Mouse (Mus musculus) forebrain, embryonic 12.5 days (tissue): ENCODE results near the gene Epo. TPM values are rescaled to one million over a fixed set of nuclear protein-coding genes. Genes with fewer than 3 reads are reported as not detected.
A peak's percentile ranks its signal among the peaks of the same experiment; 100 is the strongest.

Source experiments
- ATAC-seq: fragments of 200-750 bp; cut with Nextera tagmentation; 2 replicates; pipeline ENCODE4 v1.8.0; 2017; ENCODE audit warnings: moderate TSS enrichment; ENCODE audit not compliant: low FRiP score
- H3K27ac ChIP-seq: fragments of 300-500 bp; sonication (generic); 2 replicates; pipeline ENCODE4 v1.5.1; 2016; ENCODE audit warnings: mild to moderate bottlenecking
- H3K27me3 ChIP-seq: fragments of 300-500 bp; sonication (generic); 2 replicates; pipeline ENCODE4 v1.6.1; 2016; ENCODE audit warnings: mild to moderate bottlenecking
- H3K36me3 ChIP-seq: fragments of 300-500 bp; sonication (generic); replicated peaks from 2 replicates; pipeline ENCODE4 v1.6.1; 2016; ENCODE audit warnings: mild to moderate bottlenecking
- H3K4me1 ChIP-seq: fragments of 300-500 bp; sonication (generic); 2 replicates; pipeline ENCODE4 v1.6.1; 2016
- H3K4me2 ChIP-seq: fragments of 300-500 bp; sonication (generic); 2 replicates; pipeline ENCODE4 v1.6.1; 2016; ENCODE audit warnings: mild to moderate bottlenecking, moderate library complexity
- H3K4me3 ChIP-seq: fragments of 300-500 bp; sonication (generic); replicated peaks from 2 replicates; pipeline ENCODE4 v1.5.1; 2016; ENCODE audit warnings: mild to moderate bottlenecking
- H3K9ac ChIP-seq: fragments of 300-500 bp; sonication (generic); 2 replicates; pipeline ENCODE4 v1.6.1; 2016; ENCODE audit warnings: mild to moderate bottlenecking
- H3K9me3 ChIP-seq: fragments of 300-500 bp; sonication (generic); 2 replicates; pipeline ENCODE4 v1.6.1; 2016
- WGBS: fragments of 180-500 bp; shearing (Covaris S2); methylation state at CpG from one replicate; pipeline ENCODE4 v1.1.7; 2016; 5-methylcytosine and 5-hydroxymethylcytosine counted together
- polyA plus RNA-seq: library from polyadenylated mRNA; unstranded; fragments of >200 nt; fragmentation: Nextera tagmentation; extraction: Ambion mirVana; gene quantifications from 2 replicates; pipeline ENCODE4 v1.2.1, GENCODE M21; 2016

Epo gene
- polyA plus RNA-seq, 1 experiment from 2014 or later: 0.38 TPM

- no peak overlapping the region for H3K4me2 ChIP-seq
- no peak for ATAC-seq
- 0 out of 2 replicates have a peak, but pooled peaks cover 4% of the 10 kb centered on the region for H3K27me3 ChIP-seq
- H3K4me1 ChIP-seq: no peaks in the 10 kb centered on the region
- H3K9me3 ChIP-seq: no peaks in the 10 kb centered on the region
- H3K36me3 ChIP-seq: no peaks in the 10 kb centered on the region; the same call in 1 of the 2 replicates
- H3K27ac ChIP-seq: no peak overlapping the region
- H3K4me3 ChIP-seq: no peak overlapping the region
- WGBS: 83% methylated on average over 10 of the region's 10 CpGs
- H3K9ac ChIP-seq: no peak overlapping the region
These were observed 29.9 kb upstream of the Epo start for GRCm38 (mm10) chr5:137562965-137563364.

GRCm38 (mm10) chr5:137561556-137561955 is 28.5 kb upstream of the Epo start:
- Histone ChIP-seq H3K27ac (0 out of 2 replicates have a peak overlapping the region, but pooled peaks have one; percentile 2), H3K4me1 (no peaks in the 10 kb centered on the region), H3K9me3 (no peaks in the 10 kb centered on the region), H3K9ac (no peak overlapping the region), H3K36me3 (no peaks in the 10 kb centered on the region), H3K27me3 (0 out of 2 replicates have a peak, but pooled peaks cover under 1% of the 10 kb centered on the region), H3K4me3 (no peak overlapping the region), H3K4me2 (no peak overlapping the region)
- ATAC-seq: no peak
- WGBS: 61% methylated on average over 6 of the region's 6 CpGs

GRCm38 (mm10) chr5:137553898-137554297 is 20.9 kb upstream of the Epo start:
- peak overlapping the region; percentile 53 for H3K4me3 ChIP-seq
- no peak overlapping the region for H3K27ac ChIP-seq
- H3K9ac ChIP-seq: peak overlapping the region; percentile 55
- peak overlapping the region; percentile 50 for H3K4me2 ChIP-seq
- peaks cover 14% of the 10 kb centered on the region for H3K4me1 ChIP-seq
- 56% methylated on average over 11 of the region's 11 CpGs for WGBS
- no peaks in the 10 kb centered on the region for H3K9me3 ChIP-seq
- H3K36me3 ChIP-seq: no peaks in the 10 kb centered on the region
- ATAC-seq: peak; percentile 4; the same call in 1 of the 2 replicates
- peaks cover 26% of the 10 kb centered on the region for H3K27me3 ChIP-seq

GRCm38 (mm10) chr5:137553411-137553837 is 20.4 kb upstream of the Epo start, which contains the start of gene Actl6b:
Gene Actl6b, plus strand, starts transcription at chr5:137553517.
- H3K4me2 ChIP-seq: peak within 1 kb of the TSS; percentile 50
- peak within 1 kb of the TSS; percentile 53 for H3K4me3 ChIP-seq
- H3K9ac ChIP-seq: peak within 1 kb of the TSS; percentile 55
- peaks cover 14% of the 10 kb centered on the region for H3K4me1 ChIP-seq
- peak; percentile 92 for ATAC-seq
- 1% methylated on average over 37 of the region's 37 CpGs for WGBS
- H3K27me3 ChIP-seq: peaks cover 26% of the 10 kb centered on the region
- no peaks in the 10 kb centered on the region for H3K9me3 ChIP-seq
- H3K27ac ChIP-seq: peak within 1 kb of the TSS; percentile 56
- no peaks in the 10 kb centered on the region for H3K36me3 ChIP-seq

GRCm38 (mm10) chr5:137553000-137553399 is 20.0 kb upstream of the Epo start:
- peak; percentile 15; the same call in 1 of the 2 replicates for ATAC-seq
- H3K27me3 ChIP-seq: peaks cover 26% of the 10 kb centered on the region
- no peaks in the 10 kb centered on the region for H3K36me3 ChIP-seq
- peak overlapping the region; percentile 56 for H3K27ac ChIP-seq
- no peaks in the 10 kb centered on the region for H3K9me3 ChIP-seq
- no peak overlapping the region for H3K9ac ChIP-seq
- H3K4me2 ChIP-seq: peak overlapping the region; percentile 50
- peak overlapping the region; percentile 53 for H3K4me3 ChIP-seq
- WGBS: 27% methylated on average over 6 of the region's 6 CpGs
- peaks cover 14% of the 10 kb centered on the region for H3K4me1 ChIP-seq

GRCm38 (mm10) chr5:137551119-137551518 is 18.1 kb upstream of the Epo start:
- Histone ChIP-seq H3K4me1 (peaks cover 14% of the 10 kb centered on the region), H3K36me3 (no peaks in the 10 kb centered on the region), H3K9me3 (no peaks in the 10 kb centered on the region), H3K4me2 (no peak overlapping the region), H3K27ac (no peak overlapping the region), H3K9ac (no peak overlapping the region), H3K4me3 (no peak overlapping the region), H3K27me3 (peaks cover 26% of the 10 kb centered on the region)
- WGBS: 68% methylated on average over 5 of the region's 5 CpGs
- ATAC-seq: no peak

GRCm38 (mm10) chr5:137549840-137550239 is 16.8 kb upstream of the Epo start:
- Histone ChIP-seq H3K27me3 (peaks cover 22% of the 10 kb centered on the region), H3K9me3 (no peaks in the 10 kb centered on the region), H3K4me2 (no peak overlapping the region), H3K36me3 (no peaks in the 10 kb centered on the region), H3K27ac (no peak overlapping the region), H3K9ac (no peak overlapping the region), H3K4me3 (no peak overlapping the region), H3K4me1 (peaks cover 13% of the 10 kb centered on the region)
- ATAC-seq: no peak
- 90% methylated on average over 2 of the region's 2 CpGs for WGBS

- 0 out of 2 replicates have a peak, but pooled peaks cover 6% of the 10 kb centered on the region for H3K27me3 ChIP-seq
- H3K27ac ChIP-seq: no peak overlapping the region
- no peak overlapping the region for H3K9ac ChIP-seq
- H3K4me3 ChIP-seq: no peak overlapping the region
- no peaks in the 10 kb centered on the region for H3K36me3 ChIP-seq
- no peak for ATAC-seq
- no peak overlapping the region for H3K4me2 ChIP-seq
- no peaks in the 10 kb centered on the region for H3K4me1 ChIP-seq
- WGBS: 81% methylated on average over 4 of the region's 4 CpGs
- H3K9me3 ChIP-seq: no peaks in the 10 kb centered on the region
These were observed 12.6 kb upstream of the Epo start for GRCm38 (mm10) chr5:137545596-137545995.

GRCm38 (mm10) chr5:137544926-137545325 is 11.9 kb upstream of the Epo start:
- no peak overlapping the region for H3K27ac ChIP-seq
- no peak overlapping the region for H3K4me2 ChIP-seq
- no peaks in the 10 kb centered on the region for H3K36me3 ChIP-seq
- 68% methylated on average over 6 of the region's 6 CpGs for WGBS
- 0 out of 2 replicates have a peak, but pooled peaks cover 6% of the 10 kb centered on the region for H3K27me3 ChIP-seq
- H3K4me3 ChIP-seq: no peak overlapping the region
- no peak for ATAC-seq
- H3K4me1 ChIP-seq: no peaks in the 10 kb centered on the region
- H3K9ac ChIP-seq: no peak overlapping the region
- H3K9me3 ChIP-seq: no peaks in the 10 kb centered on the region

- H3K9me3 ChIP-seq: no peaks in the 10 kb centered on the region
- H3K27me3 ChIP-seq: 0 out of 2 replicates have a peak, but pooled peaks cover 4% of the 10 kb centered on the region
- no peaks in the 10 kb centered on the region for H3K36me3 ChIP-seq
- H3K4me3 ChIP-seq: no peak overlapping the region
- no peak overlapping the region for H3K27ac ChIP-seq
- H3K9ac ChIP-seq: no peak overlapping the region
- WGBS: 78% methylated on average over 5 of the region's 5 CpGs
- H3K4me1 ChIP-seq: peaks cover 7% of the 10 kb centered on the region; the same call in 1 of the 2 replicates
- no peak for ATAC-seq
- H3K4me2 ChIP-seq: no peak overlapping the region
These were observed 8.9 kb upstream of the Epo start for GRCm38 (mm10) chr5:137541768-137542540.

GRCm38 (mm10) chr5:137540991-137541390 is 7.9 kb upstream of the Epo start:
- ATAC-seq: no peak
- Histone ChIP-seq H3K4me3 (no peak overlapping the region), H3K27ac (no peak overlapping the region), H3K4me1 (peaks cover 7% of the 10 kb centered on the region; the same call in 1 of the 2 replicates), H3K36me3 (no peaks in the 10 kb centered on the region), H3K9ac (no peak overlapping the region), H3K27me3 (peaks cover 4% of the 10 kb centered on the region; the same call in 1 of the 2 replicates), H3K9me3 (no peaks in the 10 kb centered on the region), H3K4me2 (no peak overlapping the region)
- WGBS: 83% methylated on average over 6 of the region's 6 CpGs

- H3K27me3 ChIP-seq: no peaks in the 10 kb centered on the region; the same call in 1 of the 2 replicates
- H3K36me3 ChIP-seq: no peaks in the 10 kb centered on the region
- no peak overlapping the region for H3K4me3 ChIP-seq
- peaks cover 7% of the 10 kb centered on the region; the same call in 1 of the 2 replicates for H3K4me1 ChIP-seq
- no peak overlapping the region for H3K4me2 ChIP-seq
- H3K27ac ChIP-seq: no peak overlapping the region
- H3K9ac ChIP-seq: no peak overlapping the region
- WGBS: 60% methylated on average over 7 of the region's 7 CpGs
- no peaks in the 10 kb centered on the region for H3K9me3 ChIP-seq
- no peak for ATAC-seq
These were observed 6.3 kb upstream of the Epo start for GRCm38 (mm10) chr5:137539291-137539801.
